Mouse (Mus musculus) C2C12 (cell line): ENCODE measurements at regions not wholly inside any gene's neighbourhood (a gene's known extent, or its start where the extent isn't known, plus 50 kb on each side); places are given as distances from the start of the nearest gene placed in this dataset.

ENCODE experiments used
- H3K27me3 ChIP-seq: one replicate; pipeline ENCODE4 v1.6.1; 2011; ENCODE audit not compliant: control insufficient read depth, insufficient read depth, insufficient read length
- H3K36me3 ChIP-seq: one replicate; pipeline ENCODE4 v1.6.1; 2011; ENCODE audit not compliant: control insufficient read depth, insufficient read depth
- H3K4me3 ChIP-seq: one replicate; pipeline ENCODE4 v1.5.1; 2011; ENCODE audit warnings: mild to moderate bottlenecking, control low read depth; ENCODE audit not compliant: poor library complexity, insufficient read depth, severe bottlenecking
- H3K79me2 ChIP-seq: one replicate; pipeline ENCODE4 v1.6.1; 2011; ENCODE audit not compliant: control insufficient read depth, insufficient read depth
- H3K79me3 ChIP-seq: one replicate; pipeline ENCODE4 v1.6.1; 2011; ENCODE audit warnings: low read depth, control low read depth
- H3ac ChIP-seq: one replicate; pipeline ENCODE3; 2011; ENCODE audit warnings: low read depth; ENCODE audit not compliant: control insufficient read depth, insufficient read length
- CEBPB ChIP-seq: IDR thresholded peaks from one replicate; pipeline ENCODE4 v1.6.1; 2011; ENCODE audit warnings: low read depth, mild to moderate bottlenecking, control low read depth, moderate library complexity
- CTCF ChIP-seq: IDR thresholded peaks from one replicate; pipeline ENCODE4 v1.5.1; 2011; ENCODE audit not compliant: control insufficient read depth, insufficient read depth, insufficient read length
- FOSL1 ChIP-seq: IDR thresholded peaks from one replicate; pipeline ENCODE4 v1.8.0; 2011; ENCODE audit warnings: mild to moderate bottlenecking, low read length; ENCODE audit not compliant: poor library complexity, insufficient read depth, severe bottlenecking
- MAX ChIP-seq: IDR thresholded peaks from one replicate; pipeline ENCODE4 v1.6.1; 2011; ENCODE audit warnings: mild to moderate bottlenecking, control low read depth
- MYOD1 ChIP-seq: IDR thresholded peaks from one replicate; pipeline ENCODE4 v1.6.1; 2011; ENCODE audit warnings: low read depth; ENCODE audit not compliant: control insufficient read depth, insufficient read length
- MYOG ChIP-seq: IDR thresholded peaks from one replicate; pipeline ENCODE4 v1.6.1; 2011; ENCODE audit not compliant: control insufficient read depth, insufficient read length; ENCODE audit errors: extremely low read depth
- USF1 ChIP-seq: IDR thresholded peaks from one replicate; pipeline ENCODE4 v1.6.1; 2011; ENCODE audit warnings: low read depth, mild to moderate bottlenecking, control low read depth, moderate library complexity

- Histone ChIP-seq H3K36me3 (no peaks in the 10 kb centered on the region), H3K79me3 (no peaks in the 10 kb centered on the region), H3K79me2 (no peaks in the 10 kb centered on the region), H3K27me3 (no peaks in the 10 kb centered on the region), H3ac (no peak overlapping the region), H3K4me3 (no peak overlapping the region)
- no peak for TF ChIP-seq CEBPB
- no peak for TF ChIP-seq USF1
- no peak for TF ChIP-seq FOSL1
- TF ChIP-seq MYOD1, result no peak
- no peak for TF ChIP-seq CTCF
- no peak for TF ChIP-seq MAX
Measured at GRCm38 (mm10) chr14:114876427-114876826, 215.6 kb upstream of the Gpc5 start.

- no peak for TF ChIP-seq MYOD1
- TF ChIP-seq USF1, result no peak
- no peak for TF ChIP-seq CEBPB
- TF ChIP-seq FOSL1, result no peak
- no peak for TF ChIP-seq CTCF
- TF ChIP-seq MAX, result no peak
- no peak overlapping the region for H3ac ChIP-seq
- H3K27me3 ChIP-seq, result no peaks in the 10 kb centered on the region
- no peaks in the 10 kb centered on the region for H3K79me3 ChIP-seq
- H3K79me2 ChIP-seq, result no peaks in the 10 kb centered on the region
- H3K4me3 ChIP-seq, result no peak overlapping the region
- no peaks in the 10 kb centered on the region for H3K36me3 ChIP-seq
Measured at GRCm38 (mm10) chr14:114877477-114877876, 214.5 kb upstream of the Gpc5 start.

- no peaks in the 10 kb centered on the region for H3K36me3 ChIP-seq
- H3K4me3 ChIP-seq, result no peak overlapping the region
- H3K79me3 ChIP-seq, result no peaks in the 10 kb centered on the region
- H3ac ChIP-seq, result no peak overlapping the region
- H3K27me3 ChIP-seq, result no peaks in the 10 kb centered on the region
- TF ChIP-seq FOSL1 (no peak), MYOG (no peak), CEBPB (no peak), MAX (no peak), MYOD1 (no peak), USF1 (no peak), CTCF (no peak)
- H3K79me2 ChIP-seq, result no peaks in the 10 kb centered on the region
Measured at GRCm38 (mm10) chr14:114880291-114880690, 211.7 kb upstream of the Gpc5 start.

GRCm38 (mm10) chr14:114904109-114904508, 187.9 kb upstream of the Gpc5 start:
- H3ac ChIP-seq, result no peak overlapping the region
- H3K4me3 ChIP-seq, result no peak overlapping the region
- H3K79me3 ChIP-seq, result no peaks in the 10 kb centered on the region
- no peaks in the 10 kb centered on the region for H3K79me2 ChIP-seq
- no peaks in the 10 kb centered on the region for H3K36me3 ChIP-seq
- TF ChIP-seq MYOD1 (no peak), CEBPB (no peak), MYOG (no peak), CTCF (no peak), MAX (no peak), FOSL1 (no peak), USF1 (no peak)
- no peaks in the 10 kb centered on the region for H3K27me3 ChIP-seq

GRCm38 (mm10) chr14:114912271-114912670, 179.7 kb upstream of the Gpc5 start:
- H3ac ChIP-seq, result no peak overlapping the region
- no peaks in the 10 kb centered on the region for H3K79me3 ChIP-seq
- H3K27me3 ChIP-seq, result no peaks in the 10 kb centered on the region
- TF ChIP-seq MYOD1 (no peak), USF1 (no peak), CEBPB (no peak)
- H3K79me2 ChIP-seq, result no peaks in the 10 kb centered on the region
- H3K36me3 ChIP-seq, result no peaks in the 10 kb centered on the region
- H3K4me3 ChIP-seq, result no peak overlapping the region

- H3K36me3 ChIP-seq, result no peaks in the 10 kb centered on the region
- TF ChIP-seq USF1 (no peak), MYOG (no peak), FOSL1 (no peak), MYOD1 (no peak), MAX (no peak), CEBPB (no peak), CTCF (no peak)
- no peaks in the 10 kb centered on the region for H3K79me2 ChIP-seq
- no peaks in the 10 kb centered on the region for H3K27me3 ChIP-seq
- no peaks in the 10 kb centered on the region for H3K79me3 ChIP-seq
- H3K4me3 ChIP-seq, result no peak overlapping the region
- no peak overlapping the region for H3ac ChIP-seq
Measured at GRCm38 (mm10) chr14:114913238-114913637, 178.8 kb upstream of the Gpc5 start.
